Mouse (Mus musculus) layer of hippocampus, adult 18-20 months (tissue): ENCODE results near the gene Rps6kc1. TPM values are rescaled to one million over a fixed set of nuclear protein-coding genes. Genes with fewer than 3 reads are reported as not detected.
"Not testable (repeated sequence)": the region's sequence is repeated elsewhere in the genome, so short reads cannot be mapped to it uniquely, and the experiment has no call there.

Experiments used
- DNase-seq, 2 experiments: peaks; one replicate each; pipeline ENCODE4 v3.0.0; 2022; ENCODE audit warnings: low spot score in 2 of 2
- long read RNA-seq: library from polyadenylated mRNA; stranded (forward); transcript quantifications from one replicate; pipeline ENCODE4 v2.0.0, GENCODE M21; 2021
- total RNA-seq, 2 experiments: library from RNA; stranded (reverse); gene quantifications; 2 replicates each; pipeline ENCODE4 v1.2.3; 2021

Rps6kc1 gene
- 10 to 100 TPM; 90.7 to 94.1 TPM for total RNA-seq
- long read RNA-seq, transcript Rps6kc1-201 (15 exons, 3,995 nt): major isoform, 37 of 57 reads
- long read RNA-seq, partial matches to known transcripts: 8 of 57 reads
- long read RNA-seq, other reads (novel, unspliced or antisense): 12 of 57 reads

GRCm38 (mm10) chr1:190911415-190912123 lies at the start of gene Rps6kc1:
Gene Rps6kc1, minus strand, starts transcription at chr1:190911770.
- peak; percentile 76 to 87 for DNase-seq

GRCm38 (mm10) chr1:190958821-190959220 lies 47.3 kb upstream of the Rps6kc1 start:
- DNase-seq: no peak

GRCm38 (mm10) chr1:190953009-190953408 lies 41.4 kb upstream of the Rps6kc1 start:
- no peak for DNase-seq

GRCm38 (mm10) chr1:190951014-190951413 lies 39.4 kb upstream of the Rps6kc1 start:
- DNase-seq: no peak

GRCm38 (mm10) chr1:190948846-190949245 lies 37.3 kb upstream of the Rps6kc1 start:
- no peak for DNase-seq

GRCm38 (mm10) chr1:190948439-190948838 lies 36.9 kb upstream of the Rps6kc1 start:
- DNase-seq: no peak

- no peak for DNase-seq
These were observed 36.4 kb upstream of the Rps6kc1 start for GRCm38 (mm10) chr1:190947986-190948385.

GRCm38 (mm10) chr1:190944109-190944760 lies 32.7 kb upstream of the Rps6kc1 start:
- DNase-seq: peak; percentile 58 to 85

- no peak for DNase-seq
These were observed 28.2 kb upstream of the Rps6kc1 start for GRCm38 (mm10) chr1:190939803-190940202.

GRCm38 (mm10) chr1:190930181-190930580 lies 18.6 kb upstream of the Rps6kc1 start:
- no peak for DNase-seq

GRCm38 (mm10) chr1:190929010-190929695 lies 17.6 kb upstream of the Rps6kc1 start:
- DNase-seq: peak in 1 of 2 experiments; percentile 51

GRCm38 (mm10) chr1:190928370-190929009 lies 16.9 kb upstream of the Rps6kc1 start:
- DNase-seq: peak; percentile 98

GRCm38 (mm10) chr1:190927751-190928369 lies 16.3 kb upstream of the Rps6kc1 start:
- no peak for DNase-seq

- no peak for DNase-seq
These were observed 15.7 kb upstream of the Rps6kc1 start for GRCm38 (mm10) chr1:190927311-190927710.

- not testable (repeated sequence) for DNase-seq
These were observed 13.2 kb upstream of the Rps6kc1 start, which contains the start of gene Angel2 for GRCm38 (mm10) chr1:190924812-190925211. Gene Angel2, plus strand, starts transcription at chr1:190925112.

GRCm38 (mm10) chr1:190919725-190920469 lies 8.3 kb upstream of the Rps6kc1 start:
- DNase-seq: no peak

GRCm38 (mm10) chr1:190918938-190919337 lies 7.4 kb upstream of the Rps6kc1 start:
- DNase-seq: peak in 1 of 2 experiments; percentile 46

- DNase-seq: no peak
These were observed 1.1 kb upstream of the Rps6kc1 start for GRCm38 (mm10) chr1:190912623-190913022.

GRCm38 (mm10) chr1:190910836-190911235 lies 734 bp downstream of the Rps6kc1 start:
- no peak for DNase-seq

GRCm38 (mm10) chr1:190904714-190905113 lies 6.9 kb downstream of the Rps6kc1 start:
- no peak for DNase-seq
